Mouse (Mus musculus) c-Kit-negative CD71-positive TER-119-positive erythroid progenitor cells, embryonic 14.5 days (primary cell): ENCODE results near the gene Ghdc.

Source experiments
- DNase-seq: peaks from one replicate; pipeline ENCODE4 v3.0.0-alpha.2; 2013; ENCODE audit warnings: low read depth, low spot score

Ghdc gene

DNA sequence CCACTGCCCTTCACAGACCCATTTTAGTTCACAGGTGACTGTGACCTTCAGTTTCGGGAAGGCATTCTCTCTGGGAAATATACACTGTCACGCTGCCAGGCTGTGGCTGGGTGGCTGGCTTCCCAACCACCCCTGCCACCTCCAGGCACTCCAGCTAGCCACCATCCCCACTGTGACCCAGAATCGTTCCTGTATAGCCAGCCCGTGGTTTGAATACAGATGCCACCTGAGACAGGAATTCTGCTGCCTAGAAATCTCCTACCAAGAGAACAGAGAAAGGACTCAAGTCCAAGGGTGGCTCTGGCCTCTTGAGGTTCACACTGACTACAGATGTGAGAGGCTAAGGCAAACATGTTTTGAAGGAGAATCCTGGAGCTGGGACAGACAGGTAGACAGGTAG lies 51.9 kb downstream of the Ghdc start:
- DNase-seq = no peak

DNA sequence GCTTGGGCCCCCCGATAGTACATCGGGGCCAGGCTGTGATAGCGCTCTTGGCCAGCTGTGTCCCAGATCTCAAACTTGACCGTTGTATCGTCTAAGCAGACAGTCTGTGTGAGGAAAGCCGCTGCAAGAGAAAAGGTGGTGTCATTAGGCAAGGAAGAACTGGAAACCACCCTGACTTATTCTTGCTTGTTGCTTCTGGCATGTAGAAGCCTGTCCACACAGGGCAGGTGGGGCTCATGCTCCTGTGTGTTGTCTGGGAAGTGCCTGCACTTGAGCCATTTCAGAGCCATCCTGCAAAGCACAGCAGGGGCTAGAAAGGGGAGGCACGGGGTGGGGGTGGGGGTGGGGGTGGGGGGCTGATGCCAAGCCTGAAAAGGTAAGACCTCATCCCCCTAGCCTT lies 52.3 kb downstream of the Ghdc start:
- DNase-seq = no peak

DNA sequence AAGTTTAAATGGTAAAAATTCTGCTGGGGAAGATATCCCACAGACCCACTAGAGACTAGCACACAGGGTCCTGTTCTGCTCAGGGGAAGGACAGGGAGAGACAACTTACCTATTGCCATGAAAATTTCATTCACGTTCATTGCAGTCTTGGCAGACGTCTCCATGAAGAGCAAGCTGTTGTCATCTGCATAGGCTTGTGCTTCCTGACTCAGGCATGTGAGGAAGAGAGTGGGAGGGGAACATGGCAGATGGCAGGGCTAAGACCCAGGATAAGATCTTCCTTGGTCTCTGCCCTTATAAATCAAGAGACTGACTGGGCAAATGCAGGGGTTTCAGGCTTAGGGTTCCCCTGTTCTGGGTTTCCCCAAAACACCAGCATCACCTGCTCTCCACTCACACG lies 54.1 kb downstream of the Ghdc start:
- no peak for DNase-seq
